Mouse (Mus musculus) heart, embryonic 12.5 days (tissue): ENCODE data around the gene Trh. TPM values are rescaled to one million over a fixed set of nuclear protein-coding genes. Genes with fewer than 3 reads are reported as not detected.

Experiments
- ATAC-seq: fragments of 200-750 bp; cut with Nextera tagmentation; 2 replicates; pipeline ENCODE4 v1.8.0; 2017; ENCODE audit warnings: moderate TSS enrichment, moderate library complexity; ENCODE audit not compliant: insufficient number of reproducible peaks, low FRiP score
- H3K27ac ChIP-seq: fragments of 300-500 bp; sonication (generic); 2 replicates; pipeline ENCODE4 v1.5.1; 2016; ENCODE audit warnings: mild to moderate bottlenecking, moderate library complexity; ENCODE audit not compliant: poor library complexity, severe bottlenecking
- H3K27me3 ChIP-seq: fragments of 300-500 bp; sonication (generic); replicated peaks from 2 replicates; pipeline ENCODE4 v1.6.1; 2016; ENCODE audit warnings: mild to moderate bottlenecking, moderate library complexity
- H3K36me3 ChIP-seq: fragments of 300-500 bp; sonication (generic); 2 replicates; pipeline ENCODE4 v1.6.1; 2016; ENCODE audit warnings: mild to moderate bottlenecking, moderate library complexity
- H3K4me1 ChIP-seq: fragments of 300-500 bp; sonication (generic); replicated peaks from 2 replicates; pipeline ENCODE4 v1.6.1; 2016; ENCODE audit warnings: mild to moderate bottlenecking
- H3K4me2 ChIP-seq: fragments of 300-500 bp; sonication (generic); 2 replicates; pipeline ENCODE4 v1.6.1; 2016; ENCODE audit warnings: mild to moderate bottlenecking, moderate library complexity
- H3K4me3 ChIP-seq: fragments of 300-500 bp; sonication (generic); 2 replicates; pipeline ENCODE4 v1.5.1; 2016; ENCODE audit warnings: mild to moderate bottlenecking
- H3K9ac ChIP-seq: fragments of 300-500 bp; sonication (generic); 2 replicates; pipeline ENCODE4 v1.6.1; 2016; ENCODE audit warnings: mild to moderate bottlenecking, moderate library complexity
- H3K9me3 ChIP-seq: fragments of 300-500 bp; sonication (generic); replicated peaks from 2 replicates; pipeline ENCODE4 v1.6.1; 2016; ENCODE audit warnings: mild to moderate bottlenecking, moderate library complexity
- WGBS: fragments of 180-500 bp; shearing (Covaris S2); methylation state at CpG from one replicate; pipeline ENCODE4 v1.1.7; 2016; 5-methylcytosine and 5-hydroxymethylcytosine counted together
- polyA plus RNA-seq: library from polyadenylated mRNA; unstranded; fragments of >200 nt; fragmentation: Nextera tagmentation; extraction: Ambion mirVana; gene quantifications from 2 replicates; pipeline ENCODE4 v1.2.1, GENCODE M21; 2016

The Trh gene
- polyA plus RNA-seq, result 0.28 and 0.45 TPM in 2 replicates

DNA sequence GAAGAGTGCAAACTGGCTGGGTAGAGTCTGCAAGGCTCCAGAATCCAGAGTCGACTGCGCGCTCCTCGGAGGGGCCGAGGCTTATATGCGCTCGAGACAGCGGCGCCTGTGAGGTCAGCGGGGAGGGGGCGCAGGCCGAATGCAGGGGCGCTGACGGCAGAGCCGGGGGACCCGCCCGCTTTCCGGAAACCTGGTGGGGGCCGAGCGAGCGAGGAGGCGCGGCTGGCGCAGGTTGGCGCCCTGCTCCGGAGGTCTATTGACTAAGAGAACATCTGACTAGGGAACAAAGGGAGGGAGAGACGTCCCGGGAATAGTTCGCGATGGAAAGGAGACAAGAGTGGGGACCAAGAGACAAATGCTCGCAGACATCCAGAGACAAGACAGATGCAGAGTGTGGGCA lies at the start of gene Trh:
TSS of gene Trh (minus strand) at position 60 of the 400 bp plus-strand sequence.
- no peak for ATAC-seq
- Histone ChIP-seq H3K27ac (no peak within 1 kb of the TSS), H3K27me3 (peaks cover 62% of the 10 kb centered on the region), H3K9ac (0 out of 2 replicates have a peak within 1 kb of the TSS, but pooled peaks have one; percentile 28), H3K4me3 (peak within 1 kb of the TSS; percentile 38), H3K4me2 (peak within 1 kb of the TSS; percentile 67), H3K9me3 (no peaks in the 10 kb centered on the region), H3K4me1 (0 out of 2 replicates have a peak, but pooled peaks cover 5% of the 10 kb centered on the region), H3K36me3 (no peaks in the 10 kb centered on the region)
- WGBS, result 1% methylated on average over 31 of the region's 31 CpGs

DNA sequence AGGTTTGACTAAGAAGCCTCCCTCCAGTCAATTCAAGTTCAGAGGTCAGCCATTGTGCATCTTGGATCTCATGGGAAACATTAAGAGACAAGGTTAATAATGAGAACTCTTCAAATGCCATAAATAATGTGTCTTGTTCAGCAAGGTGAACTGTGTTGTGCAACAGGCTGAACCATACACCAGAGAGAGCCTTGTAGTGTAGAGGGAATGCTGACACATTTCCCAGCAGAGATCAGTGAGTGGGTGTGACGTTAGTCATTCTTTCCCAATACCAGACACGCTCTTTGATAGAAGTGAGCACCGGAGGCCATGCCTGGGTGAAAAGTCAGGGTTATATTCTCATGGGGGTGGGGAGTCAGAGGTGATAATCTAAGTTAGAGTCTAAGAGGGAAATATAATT lies 46.4 kb upstream of the Trh start:
- Histone ChIP-seq H3K4me1 (no peaks in the 10 kb centered on the region), H3K4me3 (no peak overlapping the region), H3K36me3 (no peaks in the 10 kb centered on the region), H3K9ac (no peak overlapping the region), H3K4me2 (no peak overlapping the region), H3K9me3 (0 out of 2 replicates have a peak, but pooled peaks cover 3% of the 10 kb centered on the region), H3K27me3 (no peaks in the 10 kb centered on the region), H3K27ac (no peak overlapping the region)
- ATAC-seq, result no peak
- 64% methylated on average over 3 of the region's 3 CpGs for WGBS

DNA sequence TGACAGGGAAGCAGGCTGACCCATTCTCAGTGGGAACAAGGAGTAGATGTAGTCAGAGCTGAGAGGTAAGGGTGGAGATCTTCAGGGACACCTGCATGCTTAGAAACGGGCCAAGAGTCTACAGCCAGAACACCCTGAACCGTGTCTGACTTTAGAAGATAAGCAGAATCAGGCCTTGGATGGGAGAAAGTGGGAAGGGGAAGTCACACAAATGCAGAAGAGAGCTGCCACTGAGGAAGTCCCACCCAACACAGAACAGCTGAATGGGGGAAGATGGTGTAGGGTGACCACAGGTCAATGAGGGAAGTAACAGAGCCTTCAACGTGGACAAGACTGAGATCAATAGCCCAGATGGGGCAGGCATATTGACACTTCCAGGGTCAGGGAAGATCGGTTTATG lies 42.4 kb upstream of the Trh start:
- no peak overlapping the region for H3K4me2 ChIP-seq
- ATAC-seq, result no peak
- WGBS, result 37% methylated on average over 4 of the region's 4 CpGs
- no peaks in the 10 kb centered on the region for H3K9me3 ChIP-seq
- no peaks in the 10 kb centered on the region for H3K4me1 ChIP-seq
- H3K9ac ChIP-seq, result no peak overlapping the region
- no peaks in the 10 kb centered on the region for H3K36me3 ChIP-seq
- H3K27me3 ChIP-seq, result no peaks in the 10 kb centered on the region
- no peak overlapping the region for H3K27ac ChIP-seq
- no peak overlapping the region for H3K4me3 ChIP-seq

GRCm38 (mm10) chr6:92286258-92286888 lies 41.9 kb upstream of the Trh start:
- no peak overlapping the region for H3K27ac ChIP-seq
- H3K36me3 ChIP-seq, result no peaks in the 10 kb centered on the region
- no peaks in the 10 kb centered on the region for H3K9me3 ChIP-seq
- WGBS, result 32% methylated on average over 4 of the region's 4 CpGs
- no peak for ATAC-seq
- H3K27me3 ChIP-seq, result no peaks in the 10 kb centered on the region
- H3K4me2 ChIP-seq, result no peak overlapping the region
- no peak overlapping the region for H3K4me3 ChIP-seq
- no peak overlapping the region for H3K9ac ChIP-seq
- no peaks in the 10 kb centered on the region for H3K4me1 ChIP-seq

DNA sequence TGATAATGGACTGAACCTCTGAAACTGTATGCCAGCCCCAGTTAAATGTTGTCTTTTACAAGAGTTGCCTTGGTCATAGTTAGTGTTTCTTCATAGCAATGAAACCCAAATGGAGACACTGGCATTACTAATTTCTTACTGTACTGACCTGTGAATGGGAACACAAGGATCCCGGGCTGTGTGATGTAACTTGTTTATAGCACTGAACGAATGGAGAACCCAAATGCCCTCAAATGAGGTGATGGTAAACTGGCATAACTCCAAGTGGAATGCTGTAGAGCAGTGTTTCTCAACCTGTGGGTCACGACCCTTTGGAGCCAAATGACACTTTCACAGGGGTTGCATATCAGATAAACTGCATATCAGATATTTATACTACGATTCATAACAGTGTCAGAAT lies 41.1 kb upstream of the Trh start:
- Histone ChIP-seq H3K9me3 (no peaks in the 10 kb centered on the region), H3K4me2 (no peak overlapping the region), H3K36me3 (no peaks in the 10 kb centered on the region), H3K27me3 (no peaks in the 10 kb centered on the region), H3K27ac (no peak overlapping the region), H3K9ac (no peak overlapping the region), H3K4me1 (no peaks in the 10 kb centered on the region), H3K4me3 (no peak overlapping the region)
- ATAC-seq, result no peak
- WGBS, result 68% methylated on average over 4 of the region's 4 CpGs

- 50% methylated on average over 1 of the region's 1 CpGs for WGBS
- Histone ChIP-seq H3K27ac (no peak overlapping the region), H3K9me3 (no peaks in the 10 kb centered on the region), H3K9ac (no peak overlapping the region), H3K36me3 (no peaks in the 10 kb centered on the region), H3K4me3 (no peak overlapping the region), H3K4me2 (no peak overlapping the region), H3K27me3 (no peaks in the 10 kb centered on the region), H3K4me1 (no peaks in the 10 kb centered on the region)
- no peak for ATAC-seq
These were observed 32.7 kb upstream of the Trh start for GRCm38 (mm10) chr6:92277179-92277578.

GRCm38 (mm10) chr6:92273652-92274322 lies 29.3 kb upstream of the Trh start:
- Histone ChIP-seq H3K27ac (no peak overlapping the region), H3K36me3 (no peaks in the 10 kb centered on the region), H3K9ac (no peak overlapping the region), H3K4me1 (no peaks in the 10 kb centered on the region), H3K4me3 (no peak overlapping the region), H3K27me3 (no peaks in the 10 kb centered on the region), H3K4me2 (no peak overlapping the region), H3K9me3 (no peaks in the 10 kb centered on the region)
- no peak for ATAC-seq
- 52% methylated on average over 6 of the region's 6 CpGs for WGBS

DNA sequence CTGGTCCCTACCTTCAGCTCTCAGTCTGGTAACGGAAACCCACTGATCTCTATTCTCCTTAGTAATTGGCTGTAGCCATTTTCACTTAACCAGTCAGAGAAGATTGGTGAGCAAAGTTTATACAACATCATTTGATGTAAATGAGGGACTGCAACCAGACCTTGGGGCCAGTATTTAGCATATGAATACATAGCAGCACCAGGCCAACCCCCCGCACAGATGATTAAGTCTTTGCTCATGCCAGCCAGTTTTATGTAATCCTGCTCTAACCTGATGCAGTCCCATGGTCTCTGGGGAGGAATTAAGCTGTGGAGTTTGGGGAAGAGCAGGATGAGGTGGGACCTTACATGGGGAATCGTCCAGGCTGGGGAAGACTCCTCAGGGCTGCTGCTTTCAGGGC lies 28.2 kb upstream of the Trh start:
- ATAC-seq, result no peak
- no peak overlapping the region for H3K4me3 ChIP-seq
- H3K4me1 ChIP-seq, result no peaks in the 10 kb centered on the region
- no peak overlapping the region for H3K4me2 ChIP-seq
- no peaks in the 10 kb centered on the region for H3K36me3 ChIP-seq
- H3K27ac ChIP-seq, result no peak overlapping the region
- 75% methylated on average over 3 of the region's 3 CpGs for WGBS
- H3K9me3 ChIP-seq, result no peaks in the 10 kb centered on the region
- no peaks in the 10 kb centered on the region for H3K27me3 ChIP-seq
- no peak overlapping the region for H3K9ac ChIP-seq

DNA sequence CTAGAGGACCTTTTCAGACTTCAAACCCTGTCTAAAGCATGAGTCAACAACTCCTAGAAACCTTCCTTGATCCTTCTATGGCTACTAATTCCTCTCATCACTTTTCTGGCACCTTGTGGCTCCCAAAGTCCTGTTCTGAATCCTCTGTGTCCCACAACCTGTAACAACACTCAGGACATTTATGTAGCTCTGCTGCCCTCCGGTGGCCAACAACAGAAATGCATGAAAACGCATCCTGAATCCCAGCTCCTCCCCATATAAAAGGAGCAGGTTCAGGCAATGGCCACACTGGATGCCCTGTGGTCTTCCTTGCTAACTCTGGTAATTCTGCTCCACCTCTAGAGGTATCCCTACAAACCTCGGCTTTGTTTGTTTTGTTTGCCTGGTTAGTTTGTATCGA lies 24.6 kb upstream of the Trh start:
- Histone ChIP-seq H3K4me2 (no peak overlapping the region), H3K9me3 (no peaks in the 10 kb centered on the region), H3K36me3 (no peaks in the 10 kb centered on the region), H3K9ac (no peak overlapping the region), H3K27me3 (no peaks in the 10 kb centered on the region), H3K27ac (no peak overlapping the region), H3K4me1 (no peaks in the 10 kb centered on the region), H3K4me3 (no peak overlapping the region)
- no peak for ATAC-seq
- WGBS, result 10% methylated on average over 4 of the region's 4 CpGs

GRCm38 (mm10) chr6:92268001-92268400 lies 23.6 kb upstream of the Trh start:
- WGBS, result 57% methylated on average over 1 of the region's 1 CpGs
- Histone ChIP-seq H3K4me3 (no peak overlapping the region), H3K4me2 (no peak overlapping the region), H3K36me3 (no peaks in the 10 kb centered on the region), H3K4me1 (no peaks in the 10 kb centered on the region), H3K9me3 (no peaks in the 10 kb centered on the region), H3K9ac (no peak overlapping the region), H3K27ac (no peak overlapping the region), H3K27me3 (no peaks in the 10 kb centered on the region)
- no peak for ATAC-seq

- 61% methylated on average over 4 of the region's 4 CpGs for WGBS
- no peak overlapping the region for H3K9ac ChIP-seq
- H3K36me3 ChIP-seq, result no peaks in the 10 kb centered on the region
- no peak for ATAC-seq
- no peaks in the 10 kb centered on the region for H3K9me3 ChIP-seq
- no peak overlapping the region for H3K27ac ChIP-seq
- no peaks in the 10 kb centered on the region for H3K4me1 ChIP-seq
- no peak overlapping the region for H3K4me2 ChIP-seq
- 0 out of 2 replicates have a peak, but pooled peaks cover 5% of the 10 kb centered on the region for H3K27me3 ChIP-seq
- H3K4me3 ChIP-seq, result no peak overlapping the region
These were observed 16.9 kb upstream of the Trh start for GRCm38 (mm10) chr6:92261162-92261843.
